Mouse (Mus musculus) thymus, postnatal 0 days (tissue): ENCODE measurements around the gene Hoxa2. TPM values are rescaled to one million over a fixed set of nuclear protein-coding genes. Genes with fewer than 3 reads are reported as not detected.
A peak's percentile ranks its signal among the peaks of the same experiment; 100 is the strongest.

Source experiments
- DNase-seq: peaks from one replicate; pipeline ENCODE4 v3.0.0-alpha.2; 2015; ENCODE audit warnings: low spot score
- polyA plus RNA-seq: library from polyadenylated mRNA; unstranded; fragments of >200 nt; fragmentation: Nextera tagmentation; extraction: Ambion mirVana; gene quantifications from 2 replicates; pipeline ENCODE4 v1.2.1, GENCODE M21; 2015

Hoxa2 gene
- polyA plus RNA-seq, 1 experiment from 2014 or later, result 5.1 TPM

DNA sequence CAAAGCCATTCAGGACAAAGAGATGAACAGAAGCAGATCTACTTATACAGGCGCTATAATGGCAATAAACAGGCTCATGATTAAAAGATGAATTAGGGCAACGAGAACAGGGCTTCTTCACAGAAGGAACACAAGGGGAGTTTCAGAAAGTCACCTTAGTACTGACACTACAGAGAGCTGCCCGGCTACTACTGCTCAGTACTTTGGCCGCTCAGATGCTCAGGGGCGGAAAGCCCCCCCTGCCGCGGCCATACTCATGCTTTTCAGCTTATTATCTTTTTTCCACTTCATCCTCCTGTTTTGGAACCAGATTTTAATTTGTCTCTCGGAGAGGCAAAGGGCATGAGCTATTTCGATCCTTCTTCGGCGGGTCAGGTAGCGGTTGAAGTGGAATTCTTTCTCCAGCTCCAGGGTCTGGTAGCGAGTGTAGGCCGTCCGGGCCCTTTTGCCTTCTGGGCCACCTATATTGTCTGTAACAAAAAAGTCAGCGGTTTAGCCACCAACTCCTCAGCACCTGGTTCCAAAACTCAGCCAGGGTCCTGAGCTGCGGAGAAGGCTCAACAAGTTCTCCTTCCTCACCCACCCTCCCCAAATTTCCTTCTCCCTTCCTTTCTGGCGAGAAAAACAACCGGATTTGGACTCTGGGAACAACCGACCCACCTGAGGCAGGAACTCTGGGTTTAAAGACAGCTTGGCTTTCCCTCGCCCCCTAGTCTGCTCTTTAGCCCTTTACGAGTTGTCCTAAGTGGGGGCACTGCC is 37.9 kb upstream of the Hoxa2 start:
- DNase-seq, result no peak

- no peak for DNase-seq
Observed at GRCm38 (mm10) chr6:52201269-52201668, 36.6 kb upstream of the Hoxa2 start.

DNA sequence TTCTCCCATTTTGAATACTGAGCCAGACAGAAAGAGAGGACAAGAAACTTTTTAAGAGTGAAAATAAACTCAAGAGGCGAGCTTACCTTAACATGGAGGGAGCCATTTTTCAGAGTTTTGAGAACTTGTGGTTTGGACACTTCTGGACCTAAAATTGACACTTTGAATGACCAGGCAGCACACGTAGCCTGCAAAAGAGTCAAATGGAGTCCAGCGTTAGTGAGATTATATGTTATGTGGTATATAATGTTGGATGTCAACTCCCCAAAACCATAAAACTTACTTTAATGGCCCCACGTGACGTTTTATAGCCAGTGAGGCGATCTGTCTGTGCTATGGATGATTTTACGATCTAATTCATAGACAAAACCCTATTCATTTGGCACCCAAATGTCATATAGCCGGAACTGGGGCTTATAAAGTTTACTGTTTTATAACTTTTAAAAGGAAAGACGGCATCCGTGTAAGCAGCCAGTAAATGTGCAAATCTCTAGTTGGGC is 36.2 kb upstream of the Hoxa2 start:
- no peak for DNase-seq

- DNase-seq, result no peak
Observed at GRCm38 (mm10) chr6:52200073-52200750, 35.6 kb upstream of the Hoxa2 start.

GRCm38 (mm10) chr6:52197271-52197670 is 32.6 kb upstream of the Hoxa2 start:
- no peak for DNase-seq

GRCm38 (mm10) chr6:52196811-52197210 is 32.2 kb upstream of the Hoxa2 start:
- DNase-seq, result no peak

DNA sequence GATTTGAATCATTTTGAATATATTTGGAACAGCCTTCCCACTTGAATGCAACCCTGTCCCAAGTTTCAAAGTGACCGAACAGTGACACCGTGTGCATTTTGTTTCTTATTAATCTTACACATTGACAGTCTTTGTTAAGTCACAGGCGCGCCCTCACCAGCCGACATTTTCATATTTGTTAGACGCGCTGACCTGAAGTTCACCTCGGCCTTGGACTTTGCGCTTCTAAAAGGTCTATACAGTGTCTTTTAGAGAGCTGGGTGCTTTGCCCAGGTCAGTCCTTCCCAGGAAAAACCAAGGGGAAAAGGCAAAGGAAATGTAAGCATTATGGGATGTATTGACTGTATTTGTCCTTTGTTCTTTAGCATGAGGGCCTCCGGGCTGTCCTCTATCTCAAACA is 30.1 kb upstream of the Hoxa2 start:
- no peak for DNase-seq

DNA sequence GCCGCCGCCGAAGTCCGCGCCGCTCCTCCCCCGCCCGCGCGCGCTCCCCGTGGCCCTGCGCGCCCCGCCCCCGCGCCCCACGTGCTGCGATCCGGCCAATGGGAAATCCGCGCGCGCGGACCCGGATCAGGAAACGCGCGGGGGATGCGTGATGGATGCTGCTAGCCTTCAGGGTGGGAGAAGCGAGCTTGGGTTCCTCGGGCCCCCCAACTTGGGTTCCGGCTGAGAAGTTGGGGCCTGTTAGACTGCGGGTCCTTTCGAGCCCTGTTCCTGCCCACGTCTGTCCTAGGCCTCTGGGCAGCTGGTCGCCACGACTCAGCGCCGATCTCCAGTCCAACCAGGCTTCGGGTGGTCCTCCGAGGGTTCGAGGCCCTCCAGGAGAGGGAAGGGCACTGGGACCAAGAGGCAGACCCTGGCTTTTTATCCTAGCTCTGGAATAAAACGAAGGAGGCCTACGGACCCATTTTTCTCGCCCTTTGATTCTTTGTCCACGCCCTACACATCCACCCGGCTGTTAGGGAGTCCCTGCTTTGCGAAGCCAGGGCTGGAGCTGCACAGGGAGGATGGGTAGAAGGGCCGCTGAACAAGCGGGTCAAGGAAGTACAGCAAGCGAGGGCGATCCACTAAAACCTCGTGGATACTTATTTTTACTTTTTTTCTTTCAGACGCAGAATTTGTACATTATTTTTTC is 27.4 kb upstream of the Hoxa2 start:
- DNase-seq, result peak; percentile 75

DNA sequence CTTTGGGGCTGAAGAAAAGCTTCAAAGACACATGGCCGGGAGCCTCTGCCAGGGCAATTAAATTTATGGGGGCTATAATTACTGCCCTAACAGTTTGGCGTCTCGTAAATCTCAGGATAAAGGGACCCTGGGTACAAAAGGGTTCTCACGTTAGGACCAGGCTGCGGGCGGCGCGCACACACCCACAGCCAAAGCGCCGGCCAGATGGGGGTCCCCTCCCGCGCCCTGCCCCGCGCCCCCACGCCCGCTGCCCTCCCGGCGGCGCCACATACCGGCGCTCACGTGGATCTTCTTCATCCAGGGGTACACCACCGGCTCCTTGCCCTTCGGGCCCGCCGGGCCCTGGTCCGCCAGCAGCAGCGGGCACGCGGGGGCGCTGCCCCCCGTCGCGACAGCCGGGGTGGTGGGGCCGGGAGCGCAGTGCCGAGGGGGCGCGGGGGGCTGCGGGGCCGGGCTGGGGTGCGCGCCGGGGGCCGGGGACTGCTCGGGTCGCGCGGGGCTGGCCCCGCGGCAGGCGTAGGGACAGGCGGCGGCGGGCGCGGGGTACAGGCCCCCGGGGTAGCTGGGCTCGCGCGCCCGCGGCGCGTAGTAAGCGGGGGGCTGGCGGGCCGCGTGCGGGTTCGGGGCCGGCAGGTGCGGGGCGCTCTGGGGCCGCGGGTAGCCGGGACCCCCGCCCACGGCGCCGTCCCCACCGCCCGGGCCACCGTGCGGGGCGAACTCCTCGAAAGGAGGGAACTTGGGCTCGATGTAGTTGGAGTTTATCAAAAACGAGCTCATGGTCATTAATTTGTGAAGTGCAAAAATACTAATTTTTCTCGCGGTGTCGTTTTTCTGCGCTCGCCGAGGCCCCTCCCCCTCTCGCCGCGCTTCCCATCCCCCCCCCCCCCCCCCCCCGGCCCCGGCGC is 26.5 kb upstream of the Hoxa2 start, which contains the start of gene Hoxa4:
Gene Hoxa4 (minus strand): TSS at position 848 of the 905 bp plus-strand sequence.
- no peak for DNase-seq

GRCm38 (mm10) chr6:52190410-52190809 is 25.8 kb upstream of the Hoxa2 start:
- DNase-seq, result no peak

DNA sequence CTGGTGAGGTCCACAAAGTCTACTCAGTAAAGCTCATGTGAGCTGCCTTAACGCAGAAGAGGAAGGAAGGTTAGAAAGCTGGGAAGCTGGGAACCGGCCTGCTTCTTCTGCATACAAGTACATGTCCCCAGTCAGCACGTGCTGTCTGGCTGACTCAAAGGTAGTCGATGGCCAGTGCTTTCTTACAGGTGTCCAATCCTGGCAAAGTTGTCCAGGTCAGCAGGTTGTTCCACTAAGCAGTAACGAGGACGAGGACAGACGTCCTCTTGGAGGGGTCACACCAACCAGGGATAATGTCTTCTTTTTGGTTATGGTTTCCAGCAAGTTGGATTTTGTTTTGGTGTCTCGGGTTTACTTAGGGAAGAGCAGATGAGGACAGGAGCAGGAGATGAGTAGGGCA is 25.3 kb upstream of the Hoxa2 start:
- no peak for DNase-seq

GRCm38 (mm10) chr6:52189172-52189591 is 24.6 kb upstream of the Hoxa2 start:
- no peak for DNase-seq

DNA sequence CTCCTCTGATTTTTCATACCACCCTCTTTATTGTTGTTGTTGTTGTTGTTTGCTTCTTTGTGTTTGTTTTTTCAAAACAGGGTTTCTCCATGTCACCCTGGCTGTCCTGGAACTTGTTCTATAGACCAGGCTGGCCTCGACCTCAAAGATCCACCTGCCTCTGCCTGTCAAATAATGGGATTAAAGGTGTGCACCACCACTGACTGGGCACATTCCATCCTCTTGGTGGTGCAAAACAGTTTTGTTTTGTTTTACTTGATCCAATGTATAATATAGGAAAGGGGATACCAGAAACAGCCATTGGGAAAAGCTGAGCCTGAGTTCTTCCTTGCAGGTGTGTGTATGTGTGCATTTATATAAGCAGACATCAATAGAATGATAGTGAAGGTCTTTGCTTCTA is 21.9 kb upstream of the Hoxa2 start:
- no peak for DNase-seq

- DNase-seq, result no peak
Observed at GRCm38 (mm10) chr6:52185834-52186233, 21.2 kb upstream of the Hoxa2 start.

GRCm38 (mm10) chr6:52185222-52185621 is 20.6 kb upstream of the Hoxa2 start:
- DNase-seq, result no peak

- DNase-seq, result no peak
Observed at GRCm38 (mm10) chr6:52184668-52185067, 20.0 kb upstream of the Hoxa2 start.

DNA sequence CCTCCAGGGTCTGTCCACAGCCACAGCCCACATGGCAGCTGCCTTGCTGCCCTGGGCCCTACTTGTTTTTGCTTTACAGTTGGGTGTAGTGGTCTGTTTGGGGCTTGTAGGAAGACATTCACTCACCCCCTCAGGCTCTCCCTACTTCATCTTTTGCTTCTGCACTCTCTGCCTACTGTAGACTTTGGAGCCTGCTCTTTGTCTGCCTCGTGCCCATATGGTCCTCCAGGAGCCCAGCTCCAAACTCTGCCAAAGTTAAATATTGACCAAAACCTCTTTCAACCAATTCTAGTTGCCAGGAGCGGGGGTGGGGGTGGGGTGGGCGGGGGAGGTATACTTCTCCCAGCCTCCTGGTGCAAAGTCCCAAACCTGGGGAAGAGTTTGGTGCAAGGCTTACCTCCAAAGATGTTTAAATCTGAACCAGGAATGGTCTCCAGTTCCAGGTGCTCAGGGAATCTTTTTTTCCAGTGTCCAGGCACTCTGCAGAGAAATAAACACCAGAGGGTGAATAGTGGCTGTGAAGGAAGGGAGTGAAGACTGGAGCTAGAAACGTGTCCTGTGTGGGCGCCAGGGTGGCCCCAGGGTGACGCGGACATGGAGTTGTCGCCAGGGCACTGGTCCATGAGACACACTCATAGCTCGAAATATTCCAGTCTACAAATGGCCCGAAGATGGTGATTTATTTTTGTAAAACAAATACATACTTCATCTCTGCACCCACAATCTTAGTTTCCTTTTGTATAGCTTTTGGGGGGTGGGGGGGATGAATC is 18.9 kb upstream of the Hoxa2 start:
- no peak for DNase-seq

DNA sequence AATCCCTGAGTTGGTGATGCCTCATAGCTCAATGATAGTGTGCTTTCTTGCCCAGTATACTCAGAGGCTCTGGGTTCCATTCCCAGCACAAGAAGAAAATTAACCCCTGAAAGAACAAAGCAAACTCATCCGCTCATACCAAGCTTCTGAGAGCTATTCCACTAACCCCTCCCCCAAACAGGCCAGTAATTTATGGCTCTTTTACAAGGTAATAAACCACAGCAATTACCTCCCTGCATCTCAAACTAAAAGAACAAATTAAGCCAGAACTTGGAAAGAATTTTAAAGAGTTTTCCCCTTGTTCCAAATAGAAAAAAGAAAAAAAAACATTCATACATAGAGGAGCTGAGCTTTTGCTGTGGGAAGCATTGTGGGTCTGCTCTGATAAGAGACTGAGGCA is 18.2 kb upstream of the Hoxa2 start:
- DNase-seq, result no peak

DNA sequence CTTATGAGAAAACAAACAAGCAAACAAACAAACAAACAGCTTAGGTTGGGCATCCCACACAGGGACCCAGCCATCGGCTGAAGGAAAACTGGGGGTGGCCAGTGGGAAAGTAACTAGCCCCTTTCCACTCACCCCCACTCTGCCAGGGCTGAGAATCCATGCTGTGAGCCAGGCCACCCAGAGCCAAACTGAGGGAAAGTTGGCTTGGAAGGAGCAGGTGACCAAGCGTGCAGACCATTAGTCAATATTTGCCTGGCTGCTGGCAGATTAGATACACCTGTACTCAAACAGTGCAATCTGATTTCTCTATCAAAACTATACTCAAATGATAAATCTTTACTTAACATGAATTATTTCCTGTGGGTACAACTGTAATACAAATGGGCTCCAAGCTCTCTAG is 17.4 kb upstream of the Hoxa2 start:
- no peak for DNase-seq

- DNase-seq, result no peak
Observed at GRCm38 (mm10) chr6:52180726-52181125, 16.1 kb upstream of the Hoxa2 start.
